Mouse (Mus musculus) neural tube, embryonic 14.5 days (tissue): ENCODE data around the gene Slc9c1. TPM values are rescaled to one million over a fixed set of nuclear protein-coding genes. Genes with fewer than 3 reads are reported as not detected.

ENCODE experiments used
- ATAC-seq: fragments of 200-750 bp; cut with Nextera tagmentation; 2 replicates; pipeline ENCODE4 v1.8.0; 2017; ENCODE audit warnings: low read depth, mild to moderate bottlenecking, moderate TSS enrichment, moderate library complexity
- H3K27ac ChIP-seq: fragments of 300-500 bp; sonication (generic); 2 replicates; pipeline ENCODE4 v1.5.1; 2014; ENCODE audit warnings: low read depth, mild to moderate bottlenecking, control low read depth, low read length, moderate library complexity, mixed read lengths
- H3K27me3 ChIP-seq: fragments of 300-500 bp; sonication (generic); 2 replicates; pipeline ENCODE4 v1.6.1; 2014; ENCODE audit warnings: low read length; ENCODE audit not compliant: control insufficient read depth, insufficient read depth
- H3K36me3 ChIP-seq: fragments of 300-500 bp; sonication (generic); 2 replicates; pipeline ENCODE4 v1.6.1; 2014; ENCODE audit warnings: low read length, mixed read lengths; ENCODE audit not compliant: control insufficient read depth, insufficient read depth
- H3K4me1 ChIP-seq: fragments of 300-500 bp; sonication (generic); 2 replicates; pipeline ENCODE4 v1.6.1; 2014; ENCODE audit warnings: low read length; ENCODE audit not compliant: control insufficient read depth, insufficient read depth
- H3K4me2 ChIP-seq: fragments of 300-500 bp; sonication (generic); 2 replicates; pipeline ENCODE4 v1.6.1; 2014; ENCODE audit warnings: mild to moderate bottlenecking, low read depth, low read length, control low read depth
- H3K4me3 ChIP-seq: fragments of 300-500 bp; sonication (generic); 2 replicates; pipeline ENCODE4 v1.5.1; 2014; ENCODE audit warnings: low read depth, low read length, control low read depth, mixed read lengths
- H3K9ac ChIP-seq: fragments of 300-500 bp; sonication (generic); replicated peaks from 2 replicates; pipeline ENCODE4 v1.6.1; 2014; ENCODE audit warnings: low read depth, mild to moderate bottlenecking, control low read depth, low read length, mixed read lengths
- H3K9me3 ChIP-seq: fragments of 300-500 bp; sonication (generic); 2 replicates; pipeline ENCODE4 v1.6.1; 2016; ENCODE audit warnings: low read length; ENCODE audit not compliant: control insufficient read depth
- WGBS: fragments of 180-500 bp; shearing (Covaris S2); extraction: QIAGEN DNeasy Blood & Tissue Kit; methylation state at CpG from one replicate; pipeline ENCODE4 v1.1.7; 2014; 5-methylcytosine and 5-hydroxymethylcytosine counted together
- polyA plus RNA-seq: library from polyadenylated mRNA; unstranded; fragments of >200 nt; fragmentation: Nextera tagmentation; extraction: Ambion mirVana; gene quantifications from 2 replicates; pipeline ENCODE4 v1.2.1, GENCODE M21; 2014

The Slc9c1 gene
- polyA plus RNA-seq, 1 experiment from 2014 or later: not detected

DNA sequence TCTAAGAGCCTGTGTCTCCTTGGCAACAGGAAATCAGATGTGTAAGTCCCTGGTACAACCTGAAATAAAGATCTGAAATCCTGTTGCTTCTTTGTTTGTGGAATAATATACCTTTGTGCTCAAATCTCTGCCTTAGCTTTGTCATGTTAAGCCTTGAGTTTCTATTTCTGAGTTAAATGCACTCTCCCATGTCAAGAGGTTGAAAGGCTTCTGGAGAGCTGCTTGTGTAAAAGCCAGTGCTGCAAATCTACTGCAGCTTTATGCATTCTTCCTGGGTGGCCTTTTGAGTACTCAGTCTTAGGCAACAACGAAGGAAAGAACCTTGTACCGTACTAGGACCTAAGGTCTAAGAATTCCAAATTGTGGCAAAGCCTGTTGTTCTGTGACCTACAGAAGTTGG, 78.1 kb downstream of the Slc9c1 start:
- Histone ChIP-seq H3K4me2 (no peak overlapping the region), H3K4me3 (no peak overlapping the region), H3K27ac (no peak overlapping the region), H3K36me3 (no peaks in the 10 kb centered on the region), H3K4me1 (no peaks in the 10 kb centered on the region), H3K9me3 (no peaks in the 10 kb centered on the region), H3K9ac (no peak overlapping the region), H3K27me3 (no peaks in the 10 kb centered on the region)
- ATAC-seq: no peak
- WGBS: 65% methylated on average over 2 of the region's 2 CpGs

- Histone ChIP-seq H3K27ac (no peak overlapping the region), H3K27me3 (no peaks in the 10 kb centered on the region), H3K4me1 (no peaks in the 10 kb centered on the region), H3K4me3 (no peak overlapping the region), H3K9ac (no peak overlapping the region), H3K9me3 (no peaks in the 10 kb centered on the region), H3K4me2 (no peak overlapping the region), H3K36me3 (no peaks in the 10 kb centered on the region)
- 97% methylated on average over 1 of the region's 1 CpGs for WGBS
- ATAC-seq: no peak
These were observed 80.8 kb downstream of the Slc9c1 start for GRCm38 (mm10) chr16:45615944-45616343.

DNA sequence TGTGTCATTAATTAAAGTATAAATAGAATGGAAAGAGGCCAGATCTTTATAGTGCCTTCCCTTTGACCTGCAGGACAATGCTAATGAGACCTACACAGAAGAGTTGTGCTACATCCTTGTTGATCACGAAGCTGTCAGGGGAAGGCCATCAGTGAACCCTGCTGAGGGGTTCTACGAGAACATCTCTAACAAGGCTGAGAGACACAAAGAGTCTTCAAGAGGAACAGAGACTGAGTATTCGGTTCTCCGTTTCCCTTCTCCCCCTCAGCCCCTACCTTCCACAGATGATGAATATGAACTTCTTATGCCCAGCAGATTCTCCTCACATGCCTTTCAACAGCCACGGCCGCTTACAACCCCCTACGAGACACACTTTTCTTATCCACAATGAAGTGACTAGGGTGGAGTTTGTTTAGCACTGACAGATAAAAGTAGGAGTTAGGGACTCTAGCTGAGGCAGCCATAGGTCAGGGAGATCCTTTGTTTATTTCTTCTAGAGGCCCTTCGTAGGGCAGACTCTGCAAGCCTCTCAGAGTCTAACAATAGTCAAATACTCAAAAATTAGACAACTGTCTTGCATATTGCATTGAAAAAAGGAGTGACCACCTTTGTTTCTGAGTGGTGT, 84.8 kb downstream of the Slc9c1 start:
- no peaks in the 10 kb centered on the region for H3K36me3 ChIP-seq
- no peaks in the 10 kb centered on the region for H3K9me3 ChIP-seq
- WGBS: 81% methylated on average over 8 of the region's 8 CpGs
- H3K27ac ChIP-seq: no peak overlapping the region
- ATAC-seq: no peak
- H3K4me1 ChIP-seq: no peaks in the 10 kb centered on the region
- no peak overlapping the region for H3K4me2 ChIP-seq
- no peaks in the 10 kb centered on the region for H3K27me3 ChIP-seq
- no peak overlapping the region for H3K9ac ChIP-seq
- no peak overlapping the region for H3K4me3 ChIP-seq

GRCm38 (mm10) chr16:45623230-45623629, 88.1 kb downstream of the Slc9c1 start:
- H3K4me3 ChIP-seq: no peak overlapping the region
- no peaks in the 10 kb centered on the region for H3K4me1 ChIP-seq
- H3K9me3 ChIP-seq: no peaks in the 10 kb centered on the region
- H3K27me3 ChIP-seq: no peaks in the 10 kb centered on the region
- H3K9ac ChIP-seq: no peak overlapping the region
- H3K27ac ChIP-seq: no peak overlapping the region
- no peak for ATAC-seq
- H3K36me3 ChIP-seq: no peaks in the 10 kb centered on the region
- WGBS: 89% methylated on average over 4 of the region's 4 CpGs
- no peak overlapping the region for H3K4me2 ChIP-seq

- H3K4me1 ChIP-seq: no peaks in the 10 kb centered on the region
- H3K4me3 ChIP-seq: no peak overlapping the region
- no peaks in the 10 kb centered on the region for H3K27me3 ChIP-seq
- H3K4me2 ChIP-seq: no peak overlapping the region
- 79% methylated on average over 2 of the region's 2 CpGs for WGBS
- ATAC-seq: no peak
- H3K36me3 ChIP-seq: no peaks in the 10 kb centered on the region
- no peak overlapping the region for H3K9ac ChIP-seq
- H3K9me3 ChIP-seq: no peaks in the 10 kb centered on the region
- no peak overlapping the region for H3K27ac ChIP-seq
These were observed 89.7 kb downstream of the Slc9c1 start for GRCm38 (mm10) chr16:45624791-45625190.

- Histone ChIP-seq H3K27me3 (no peaks in the 10 kb centered on the region), H3K4me1 (no peaks in the 10 kb centered on the region), H3K4me3 (no peak overlapping the region), H3K9ac (no peak overlapping the region), H3K4me2 (no peak overlapping the region), H3K27ac (no peak overlapping the region), H3K9me3 (no peaks in the 10 kb centered on the region), H3K36me3 (no peaks in the 10 kb centered on the region)
- WGBS: 83% methylated on average over 2 of the region's 2 CpGs
- no peak for ATAC-seq
These were observed 90.2 kb downstream of the Slc9c1 start for GRCm38 (mm10) chr16:45625342-45625741.

- H3K27ac ChIP-seq: no peak overlapping the region
- no peak for ATAC-seq
- H3K4me2 ChIP-seq: no peak overlapping the region
- no peaks in the 10 kb centered on the region for H3K9me3 ChIP-seq
- H3K27me3 ChIP-seq: no peaks in the 10 kb centered on the region
- no peak overlapping the region for H3K4me3 ChIP-seq
- 75% methylated on average over 8 of the region's 8 CpGs for WGBS
- H3K36me3 ChIP-seq: no peaks in the 10 kb centered on the region
- no peak overlapping the region for H3K9ac ChIP-seq
- no peaks in the 10 kb centered on the region for H3K4me1 ChIP-seq
These were observed 94.5 kb downstream of the Slc9c1 start for GRCm38 (mm10) chr16:45629497-45630105.

GRCm38 (mm10) chr16:45630347-45630960, 95.3 kb downstream of the Slc9c1 start:
- no peaks in the 10 kb centered on the region for H3K9me3 ChIP-seq
- WGBS: 56% methylated on average over 5 of the region's 5 CpGs
- H3K4me3 ChIP-seq: no peak overlapping the region
- no peaks in the 10 kb centered on the region for H3K27me3 ChIP-seq
- no peak overlapping the region for H3K27ac ChIP-seq
- no peaks in the 10 kb centered on the region for H3K4me1 ChIP-seq
- ATAC-seq: peak; percentile 88
- no peak overlapping the region for H3K9ac ChIP-seq
- H3K4me2 ChIP-seq: no peak overlapping the region
- H3K36me3 ChIP-seq: no peaks in the 10 kb centered on the region

- no peak for ATAC-seq
- WGBS: 69% methylated on average over 4 of the region's 4 CpGs
- Histone ChIP-seq H3K9ac (no peak overlapping the region), H3K9me3 (no peaks in the 10 kb centered on the region), H3K4me2 (no peak overlapping the region), H3K27me3 (no peaks in the 10 kb centered on the region), H3K4me1 (no peaks in the 10 kb centered on the region), H3K4me3 (no peak overlapping the region), H3K36me3 (no peaks in the 10 kb centered on the region), H3K27ac (no peak overlapping the region)
These were observed 97.3 kb downstream of the Slc9c1 start for GRCm38 (mm10) chr16:45632420-45632819.
